ENCODE assay signal across 7 mouse cellular contexts in the genomic region with DNA sequence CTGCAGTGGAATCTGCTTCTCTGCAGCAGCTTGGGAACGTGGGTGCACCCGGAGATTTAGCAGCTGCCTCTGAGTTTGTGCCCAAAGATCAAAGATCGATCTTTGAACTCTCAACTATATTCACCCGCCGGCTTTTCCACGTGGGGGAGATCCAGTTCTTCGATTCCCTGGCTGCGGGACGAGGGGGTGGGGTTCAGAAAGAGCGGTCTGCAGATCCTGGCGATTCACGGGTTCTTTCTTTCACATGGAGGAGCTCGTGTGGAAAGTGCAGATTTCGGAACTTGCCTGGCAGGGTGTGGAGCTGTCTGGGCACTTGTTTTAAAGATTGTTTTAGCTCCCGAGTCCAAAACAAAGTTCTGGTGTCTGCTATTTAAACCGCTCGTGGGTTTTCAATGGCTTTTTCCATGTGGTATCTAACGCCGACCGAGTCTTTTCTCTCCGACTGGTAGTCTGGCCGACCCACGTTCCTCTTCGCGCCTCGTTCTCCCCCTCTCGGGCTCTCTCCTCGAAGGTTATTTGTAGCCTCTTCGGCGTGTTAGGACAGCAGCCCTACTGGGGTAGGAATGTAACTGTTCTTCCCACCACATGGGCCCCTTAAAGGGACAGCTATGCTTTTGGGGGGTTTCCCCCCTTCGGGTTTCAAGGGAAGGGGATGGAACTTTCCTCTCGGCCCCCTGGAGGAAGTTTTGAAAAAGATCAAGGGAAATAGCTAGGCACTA. TPM values are rescaled to one million over a fixed set of nuclear protein-coding genes. Genes with fewer than 3 reads are reported as not detected.
DNase-seq lines count a peak whose midpoint lies in the region; ATAC-seq and TF ChIP-seq lines count a peak whose summit lies in the region.

No protein-coding gene starts in this region.

- no peaks in the 10 kb centered on the region for H3K27me3 ChIP-seq in C2C12 (ENCODE audit: control insufficient read depth, insufficient read depth, insufficient read length)
- H3K27me3 ChIP-seq in ES-Bruce4 (ENCODE audit: control insufficient read depth, insufficient read depth, low read length, poor library complexity, severe bottlenecking), result peaks cover 2% of the 10 kb centered on the region; the same call in 1 of the 2 replicates
- H3K27me3 ChIP-seq in embryonic facial prominence, embryonic 15.5 days, result no peaks in the 10 kb centered on the region
- H3K27me3 ChIP-seq in hindbrain, embryonic 13.5 days, result peaks cover 14% of the 10 kb centered on the region
- H3K27me3 ChIP-seq in limb, embryonic 12.5 days, result 0 out of 2 replicates have a peak, but pooled peaks cover 2% of the 10 kb centered on the region
- no peaks in the 10 kb centered on the region for H3K27me3 ChIP-seq in midbrain, embryonic 10.5 days (ENCODE audit: low read depth, poor library complexity, severe bottlenecking)

- peak overlapping the region; percentile 84 for H3K4me2 ChIP-seq in embryonic facial prominence, embryonic 15.5 days (replicated peaks)
- peak overlapping the region; percentile 98 for H3K4me2 ChIP-seq in hindbrain, embryonic 13.5 days
- peak overlapping the region; percentile 86 for H3K4me2 ChIP-seq in limb, embryonic 12.5 days

- peak overlapping the region; percentile 32 for H3K9ac ChIP-seq in ES-Bruce4 (ENCODE audit: low read depth, poor library complexity, severe bottlenecking)
- H3K9ac ChIP-seq in embryonic facial prominence, embryonic 15.5 days, result peak overlapping the region; percentile 81
- H3K9ac ChIP-seq in hindbrain, embryonic 13.5 days, result peak overlapping the region; percentile 80
- peak overlapping the region; percentile 90 for H3K9ac ChIP-seq in limb, embryonic 12.5 days (replicated peaks)

- no peak for TF ChIP-seq EP300 in ES-Bruce4 (IDR thresholded peaks at IDR 0.05; ENCODE audit: insufficient read depth, low read depth, low read length)

- 0% methylated on average over 32 of the region's 32 CpGs for WGBS in embryonic facial prominence, embryonic 15.5 days
- WGBS in hindbrain, embryonic 13.5 days, result under 1% methylated on average over 32 of the region's 32 CpGs
- WGBS in limb, embryonic 12.5 days, result under 1% methylated on average over 32 of the region's 32 CpGs
- under 1% methylated on average over 32 of the region's 32 CpGs for WGBS in midbrain, embryonic 10.5 days

- no peaks in the 10 kb centered on the region for H3K79me2 ChIP-seq in C2C12 (ENCODE audit: control insufficient read depth, insufficient read depth)

- H3K27ac ChIP-seq in ES-Bruce4 (ENCODE audit: insufficient read depth, low read length), result no peak overlapping the region
- H3K27ac ChIP-seq in embryonic facial prominence, embryonic 15.5 days (replicated peaks), result peak overlapping the region; percentile 96
- peak overlapping the region; percentile 77 for H3K27ac ChIP-seq in hindbrain, embryonic 13.5 days
- H3K27ac ChIP-seq in limb, embryonic 12.5 days, result peak overlapping the region; percentile 93
- peak overlapping the region; percentile 89 for H3K27ac ChIP-seq in midbrain, embryonic 10.5 days (replicated peaks)

- TF ChIP-seq CTCF in C2C12 (IDR thresholded peaks at IDR 0.05; ENCODE audit: control insufficient read depth, insufficient read depth, insufficient read length) (no peak), ES-Bruce4 (IDR thresholded peaks at IDR 0.05; ENCODE audit: low read depth, low read length) (no peak)

- peak; percentile 71 for DNase-seq in midbrain, embryonic 10.5 days (ENCODE audit: low spot score)
- no peak for DNase-seq in spleen, postnatal 4 days (ENCODE audit: low spot score in 2 of 2)

- H3K9me3 ChIP-seq in ES-Bruce4 (replicated peaks; ENCODE audit: control insufficient read depth, insufficient read depth, low read length, poor library complexity, severe bottlenecking), result peaks cover 6% of the 10 kb centered on the region; the same call in 1 of the 2 replicates
- H3K9me3 ChIP-seq in embryonic facial prominence, embryonic 15.5 days (replicated peaks), result no peaks in the 10 kb centered on the region
- no peaks in the 10 kb centered on the region for H3K9me3 ChIP-seq in hindbrain, embryonic 13.5 days
- H3K9me3 ChIP-seq in limb, embryonic 12.5 days, result no peaks in the 10 kb centered on the region
- no peaks in the 10 kb centered on the region for H3K9me3 ChIP-seq in midbrain, embryonic 10.5 days (replicated peaks)

- ATAC-seq in embryonic facial prominence, embryonic 15.5 days (ENCODE audit: insufficient number of reproducible peaks, low FRiP score, low TSS enrichment, low read depth), result no peak; the same call in 1 of the 2 replicates
- ATAC-seq in hindbrain, embryonic 13.5 days (ENCODE audit: low FRiP score), result no peak
- no peak for ATAC-seq in limb, embryonic 12.5 days (ENCODE audit: insufficient number of reproducible peaks, insufficient read depth, low FRiP score, low TSS enrichment, low read depth)

- H3ac ChIP-seq in C2C12 (ENCODE audit: control insufficient read depth, insufficient read length, low read depth), result peak overlapping the region; percentile 97

- no peak for TF ChIP-seq POLR2A in ES-Bruce4 (IDR thresholded peaks at IDR 0.05; ENCODE audit: insufficient read depth, low read length)

- H3K36me3 ChIP-seq in C2C12 (ENCODE audit: control insufficient read depth, insufficient read depth), result no peaks in the 10 kb centered on the region
- H3K36me3 ChIP-seq in ES-Bruce4 (ENCODE audit: control insufficient read depth, insufficient read depth, low read length, poor library complexity, severe bottlenecking), result no peaks in the 10 kb centered on the region
- H3K36me3 ChIP-seq in embryonic facial prominence, embryonic 15.5 days, result no peaks in the 10 kb centered on the region; the same call in 1 of the 2 replicates
- no peaks in the 10 kb centered on the region for H3K36me3 ChIP-seq in hindbrain, embryonic 13.5 days
- 0 out of 2 replicates have a peak, but pooled peaks cover 2% of the 10 kb centered on the region for H3K36me3 ChIP-seq in limb, embryonic 12.5 days
- H3K36me3 ChIP-seq in midbrain, embryonic 10.5 days, result peaks cover 7% of the 10 kb centered on the region

- peak overlapping the region; percentile 40 for H3K4me3 ChIP-seq in C2C12 (ENCODE audit: insufficient read depth, poor library complexity, severe bottlenecking)
- peak overlapping the region; percentile 67 for H3K4me3 ChIP-seq in ES-Bruce4 (ENCODE audit: low read depth, low read length)
- peak overlapping the region; percentile 82 for H3K4me3 ChIP-seq in embryonic facial prominence, embryonic 15.5 days (replicated peaks)
- H3K4me3 ChIP-seq in hindbrain, embryonic 13.5 days, result peak overlapping the region; percentile 67
- peak overlapping the region; percentile 87 for H3K4me3 ChIP-seq in limb, embryonic 12.5 days (replicated peaks)
- H3K4me3 ChIP-seq in midbrain, embryonic 10.5 days, result peak overlapping the region; percentile 89

- no peaks in the 10 kb centered on the region for H3K79me3 ChIP-seq in C2C12 (ENCODE audit: low read depth)

- no peaks in the 10 kb centered on the region for H3K4me1 ChIP-seq in ES-Bruce4 (ENCODE audit: control insufficient read depth, insufficient read depth, low read length)
- H3K4me1 ChIP-seq in embryonic facial prominence, embryonic 15.5 days, result peaks cover 49% of the 10 kb centered on the region
- H3K4me1 ChIP-seq in hindbrain, embryonic 13.5 days (replicated peaks), result peaks cover 51% of the 10 kb centered on the region
- H3K4me1 ChIP-seq in limb, embryonic 12.5 days (replicated peaks), result peaks cover 30% of the 10 kb centered on the region
- peaks cover 76% of the 10 kb centered on the region for H3K4me1 ChIP-seq in midbrain, embryonic 10.5 days

TF ChIP-seq in C2C12, 6 proteins besides CTCF, POLR2A, EP300 and RAD21:
- TF ChIP-seq MYOG (IDR thresholded peaks at IDR 0.05; ENCODE audit: control insufficient read depth, extremely low read depth, insufficient read length), result no peak
- no peak for TF ChIP-seq MAX (IDR thresholded peaks at IDR 0.05)
- no peak for TF ChIP-seq USF1 (IDR thresholded peaks at IDR 0.05; ENCODE audit: low read depth)
- TF ChIP-seq CEBPB (IDR thresholded peaks at IDR 0.05; ENCODE audit: low read depth), result no peak
- TF ChIP-seq MYOD1 (IDR thresholded peaks at IDR 0.05; ENCODE audit: control insufficient read depth, insufficient read length, low read depth), result no peak
- TF ChIP-seq FOSL1 (IDR thresholded peaks at IDR 0.05; ENCODE audit: insufficient read depth, low read length, poor library complexity, severe bottlenecking), result no peak

RNA-seq across cellular contexts. Expression of a gene that starts 1.5 kb away (rescaled TPM):
- polyA plus RNA-seq in C2C12 (2012; fragmentation: generic; extraction: Trizol) (5.6 TPM), ES-Bruce4 (2011; ENCODE audit: insufficient read depth, insufficient read length, low read depth, missing spikeins) (6.2 and 6.6 TPM in 2 replicates)
- 11.1 and 12.0 TPM in 2 replicates for polyA plus RNA-seq in embryonic facial prominence, embryonic 15.5 days (2015; fragmentation: Nextera tagmentation; extraction: Ambion mirVana)
- 4.3 and 5.0 TPM in 2 replicates for polyA plus RNA-seq in hindbrain, embryonic 13.5 days (2015; fragmentation: Nextera tagmentation; extraction: Ambion mirVana)
- polyA plus RNA-seq in limb, embryonic 12.5 days (2016; fragmentation: Nextera tagmentation; extraction: Ambion mirVana), result 6.2 and 7.2 TPM in 2 replicates
- polyA plus RNA-seq in midbrain, embryonic 10.5 days (2016; fragmentation: Nextera tagmentation; extraction: Ambion mirVana), result 7.0 and 7.1 TPM in 2 replicates

RNA-seq across cellular contexts. Expression of a gene that starts 14.3 kb away (rescaled TPM):
- polyA plus RNA-seq in C2C12 (2012; fragmentation: generic; extraction: Trizol), result 27.5 TPM
- polyA plus RNA-seq in ES-Bruce4 (2011; ENCODE audit: insufficient read depth, insufficient read length, low read depth, missing spikeins), result 19.3 and 20.1 TPM in 2 replicates
- 61.0 and 68.0 TPM in 2 replicates for polyA plus RNA-seq in embryonic facial prominence, embryonic 15.5 days (2015; fragmentation: Nextera tagmentation; extraction: Ambion mirVana)
- polyA plus RNA-seq in hindbrain, embryonic 13.5 days (2015; fragmentation: Nextera tagmentation; extraction: Ambion mirVana), result 147 and 155 TPM in 2 replicates
- 70.2 and 81.5 TPM in 2 replicates for polyA plus RNA-seq in limb, embryonic 12.5 days (2016; fragmentation: Nextera tagmentation; extraction: Ambion mirVana)
- polyA plus RNA-seq in midbrain, embryonic 10.5 days (2016; fragmentation: Nextera tagmentation; extraction: Ambion mirVana), result 87.1 and 98.5 TPM in 2 replicates

Comparison
In these comparisons a context has a peak if more than half of its experiments do, and no peak if none do; other contexts are left out.
1. H3K9ac ChIP-seq: peak in every context shown above with its lines; median percentile 90 in limb, embryonic 12.5 days; 81 in embryonic facial prominence, embryonic 15.5 days; 80 in hindbrain, embryonic 13.5 days; 32 in ES-Bruce4.